Mouse (Mus musculus): Measurements from ENCODE around the gene Eepd1. TPM values are rescaled to one million over a fixed set of nuclear protein-coding genes. Genes with fewer than 3 reads are reported as not detected.

The Eepd1 gene
- polyA plus RNA-seq, 1 experiment, result 7.1 TPM

Other genes with a start within 250 kb of the Eepd1 start
- 8.0 and 9.9 TPM in 2 replicates for gene Sept7, start 229.1 kb upstream of the Eepd1 start, polyA plus RNA-seq (2012; rRNA removed)

All from large intestine, adult 2 months (tissue).